Mouse (Mus musculus) cerebellum, postnatal 14 days (tissue): Measurements from ENCODE around the gene Fbxl18.

Experiments
- DNase-seq, 2 experiments: peaks; one replicate each; pipeline ENCODE4 v3.0.0; 2021; ENCODE audit warnings: mixed read lengths in 2 of 2

Gene Fbxl18

GRCm38 (mm10) chr5:142894918-142895613 lies at the start of gene Fbxl18:
TSS of gene Fbxl18 (minus strand) at chr5:142895421.
- DNase-seq = peak; percentile 94 to 95

DNA sequence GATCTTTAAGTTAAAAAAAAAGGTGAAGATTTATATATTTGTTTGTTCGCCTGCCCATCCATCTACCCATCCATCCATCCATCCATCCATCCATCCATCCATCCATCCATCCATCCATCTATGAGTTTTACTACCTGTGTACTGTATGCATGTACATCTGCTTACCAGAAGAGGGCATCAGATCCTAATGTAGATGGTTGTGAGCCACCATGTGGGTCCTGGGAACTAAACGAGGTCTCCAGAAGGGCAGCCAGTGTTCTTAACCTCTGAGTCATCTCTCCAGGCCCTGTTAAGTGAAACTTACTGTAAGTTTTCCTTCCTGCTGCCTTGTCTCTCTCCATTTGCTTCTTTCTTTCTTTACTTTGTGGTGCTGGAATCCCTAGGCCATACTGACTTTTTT lies 45.2 kb upstream of the Fbxl18 start:
- no peak for DNase-seq

GRCm38 (mm10) chr5:142937956-142938727 lies 42.9 kb upstream of the Fbxl18 start:
- DNase-seq = no peak

DNA sequence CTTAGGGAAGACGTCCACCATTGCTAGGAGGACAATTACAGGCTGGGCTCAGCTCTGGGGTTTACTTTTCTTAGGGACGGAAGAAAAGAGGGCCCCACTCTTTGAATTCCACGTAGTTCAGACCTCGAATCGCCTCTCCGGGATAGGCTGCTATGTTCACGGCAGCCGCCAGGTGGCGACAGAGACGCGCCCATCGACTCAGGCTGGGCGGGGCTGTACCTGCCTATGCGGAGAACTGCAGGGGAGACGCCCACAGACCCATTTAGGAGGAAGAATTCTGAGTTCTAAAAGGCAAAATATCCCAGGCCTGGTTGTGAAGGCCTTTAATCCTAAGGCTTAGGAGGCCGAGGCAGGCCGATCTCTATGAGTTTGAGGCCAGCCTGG lies 41.1 kb upstream of the Fbxl18 start:
- DNase-seq = peak; percentile 89 to 90

- peak; percentile 77 to 80 for DNase-seq
Measured at GRCm38 (mm10) chr5:142935642-142936335, 40.6 kb upstream of the Fbxl18 start.

- peak in 1 of 2 experiments; percentile 40 for DNase-seq
Measured at GRCm38 (mm10) chr5:142932731-142933130, 37.5 kb upstream of the Fbxl18 start.

DNA sequence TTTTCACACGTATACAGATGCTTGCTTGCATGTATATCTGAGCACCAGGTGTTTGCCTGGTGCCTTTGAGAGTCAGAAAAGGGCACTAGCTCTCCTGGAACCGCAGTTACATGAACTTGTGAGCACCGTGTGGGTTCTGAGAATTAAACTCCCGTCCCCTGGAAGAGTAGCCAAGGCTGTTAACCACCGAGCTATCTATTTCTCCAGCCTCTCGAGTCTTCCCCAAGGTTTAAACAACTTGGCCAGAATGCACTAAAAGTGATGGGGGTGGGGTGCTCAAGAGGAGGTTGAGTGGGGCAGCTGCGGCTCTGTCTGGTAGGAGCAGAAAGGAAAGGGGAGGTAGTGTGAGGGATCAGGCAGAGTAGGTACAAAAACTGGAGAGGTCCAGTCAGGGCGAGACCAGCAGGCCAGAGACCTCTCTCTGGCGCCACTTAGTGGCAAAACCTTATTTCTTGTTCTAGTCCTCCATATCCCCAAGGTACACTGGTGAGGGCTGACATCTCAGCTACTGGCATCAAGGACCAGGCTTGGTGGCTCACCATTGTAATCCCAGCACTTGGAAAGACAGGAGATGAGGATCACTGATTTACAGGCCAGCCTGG lies 37.0 kb upstream of the Fbxl18 start:
- DNase-seq = peak; percentile 84 to 86

- no peak for DNase-seq
Measured at GRCm38 (mm10) chr5:142931241-142931745, 36.1 kb upstream of the Fbxl18 start.

DNA sequence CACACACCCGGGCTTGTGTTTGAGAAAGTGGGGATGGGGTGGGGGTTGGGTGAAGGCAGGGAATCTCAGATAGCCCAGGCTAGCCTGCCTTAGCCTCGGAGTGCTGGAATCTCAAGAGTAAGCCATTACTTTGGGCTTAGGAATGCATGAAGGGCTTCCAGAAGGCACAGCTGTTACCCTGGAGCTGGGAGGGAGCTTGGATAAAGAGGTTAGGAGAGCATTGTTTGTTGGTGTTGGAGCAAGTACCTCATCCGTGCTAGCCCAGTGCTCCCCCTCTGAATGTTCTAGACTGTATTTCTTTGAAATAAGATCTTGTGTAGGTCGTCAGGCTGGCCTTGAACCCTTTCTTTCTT lies 34.2 kb upstream of the Fbxl18 start:
- no peak for DNase-seq

DNA sequence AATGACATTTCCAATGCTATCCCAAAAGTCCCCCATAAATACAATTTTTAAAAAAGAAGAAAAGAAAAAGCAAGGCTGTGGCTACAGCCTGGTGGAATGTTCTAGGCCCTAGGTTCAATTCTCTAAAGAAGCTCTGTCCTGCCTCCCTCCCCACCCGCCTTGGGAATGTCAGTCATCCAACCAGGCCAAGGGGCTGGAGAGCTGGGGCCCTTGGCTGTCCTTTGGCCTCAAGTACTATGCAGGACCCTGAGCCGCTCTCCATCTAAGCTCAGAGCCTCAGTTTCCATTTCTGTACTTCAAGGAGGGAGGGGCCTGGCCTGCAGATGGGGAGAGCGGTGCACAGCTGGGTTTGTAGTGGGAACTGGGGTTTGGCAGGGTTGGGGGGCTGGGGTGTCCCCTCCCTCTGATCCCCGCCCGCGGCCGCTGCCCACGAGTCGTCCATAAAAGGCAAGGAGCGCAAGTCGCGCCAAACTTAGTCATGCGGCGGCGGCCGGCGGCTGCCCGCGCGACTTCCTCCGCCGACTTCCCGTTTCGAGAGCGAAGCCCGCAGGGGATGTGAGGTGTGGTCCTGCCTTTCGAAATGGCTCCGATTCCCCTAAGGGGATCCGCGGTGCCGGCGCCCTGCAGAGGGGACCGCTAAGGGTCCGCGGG lies 33.7 kb upstream of the Fbxl18 start:
- DNase-seq = peak in 1 of 2 experiments; percentile 22

GRCm38 (mm10) chr5:142927341-142927930 lies 32.2 kb upstream of the Fbxl18 start:
- no peak for DNase-seq

GRCm38 (mm10) chr5:142926940-142927228 lies 31.7 kb upstream of the Fbxl18 start:
- DNase-seq = no peak

DNA sequence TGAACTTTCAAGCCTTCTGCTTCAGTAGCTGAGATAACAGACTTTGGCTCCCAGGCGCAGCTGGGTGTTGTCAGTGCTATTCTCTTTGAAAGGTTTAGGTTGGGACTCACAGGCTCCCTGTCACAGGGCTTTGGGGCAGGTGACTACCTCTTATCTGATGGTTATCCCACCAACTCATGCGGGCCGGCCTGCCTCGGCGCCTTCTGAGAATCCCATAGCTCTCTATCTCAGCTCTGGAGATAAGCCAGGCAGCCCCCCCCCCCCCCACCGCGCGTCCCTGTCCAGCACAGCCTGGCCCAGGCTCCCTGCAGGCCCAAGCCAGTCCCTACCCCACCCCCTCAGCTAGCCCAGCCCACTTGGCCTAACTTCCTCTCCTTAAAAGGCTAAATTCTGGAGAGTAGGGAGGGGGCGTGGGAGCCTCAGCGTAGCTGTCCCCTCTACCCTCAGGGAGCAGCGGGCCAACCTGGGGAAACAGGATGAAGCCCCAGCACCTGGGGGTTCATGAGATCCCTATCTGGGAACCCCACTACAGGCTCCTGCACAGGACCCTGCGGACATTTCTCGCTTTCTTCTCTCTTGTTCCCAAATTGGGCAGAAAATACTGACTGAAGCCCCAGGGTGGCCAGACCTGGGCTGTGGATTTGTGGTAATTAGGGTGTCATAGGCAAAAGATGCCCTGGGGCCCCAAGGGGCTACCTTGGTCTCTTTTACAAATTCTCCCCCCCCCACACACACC lies 31.2 kb upstream of the Fbxl18 start:
- no peak for DNase-seq

DNA sequence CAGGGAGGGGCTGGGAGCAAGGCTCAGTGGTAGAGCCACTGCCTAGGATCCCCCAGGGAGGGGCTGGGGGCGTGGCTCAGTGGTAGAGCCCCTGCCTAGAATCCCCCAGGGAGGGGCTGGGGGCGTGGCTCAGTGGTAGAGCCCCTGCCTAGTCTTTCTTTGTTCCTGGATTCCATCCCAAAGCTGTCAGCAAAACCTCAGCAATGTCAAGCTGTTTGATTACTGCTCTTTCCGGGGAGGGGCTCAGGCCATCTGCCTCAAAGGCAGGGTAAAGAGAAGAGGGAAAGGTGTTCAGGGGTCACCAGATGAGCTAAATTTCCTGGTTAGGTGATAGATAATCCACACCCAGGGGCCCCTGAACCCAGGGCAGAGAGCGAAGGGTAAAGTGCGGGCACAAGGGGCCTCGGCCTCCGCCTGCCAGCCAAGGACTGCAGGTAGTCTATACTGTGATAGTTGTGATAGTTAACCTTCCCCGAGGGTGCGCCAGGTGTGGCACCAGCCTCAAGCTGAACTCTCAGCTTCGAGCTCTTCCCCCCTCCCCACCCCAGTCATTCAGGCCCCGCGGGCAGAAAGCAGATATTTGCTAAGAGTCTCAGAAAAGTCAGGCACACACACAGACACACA lies 29.2 kb upstream of the Fbxl18 start:
- DNase-seq = no peak

DNA sequence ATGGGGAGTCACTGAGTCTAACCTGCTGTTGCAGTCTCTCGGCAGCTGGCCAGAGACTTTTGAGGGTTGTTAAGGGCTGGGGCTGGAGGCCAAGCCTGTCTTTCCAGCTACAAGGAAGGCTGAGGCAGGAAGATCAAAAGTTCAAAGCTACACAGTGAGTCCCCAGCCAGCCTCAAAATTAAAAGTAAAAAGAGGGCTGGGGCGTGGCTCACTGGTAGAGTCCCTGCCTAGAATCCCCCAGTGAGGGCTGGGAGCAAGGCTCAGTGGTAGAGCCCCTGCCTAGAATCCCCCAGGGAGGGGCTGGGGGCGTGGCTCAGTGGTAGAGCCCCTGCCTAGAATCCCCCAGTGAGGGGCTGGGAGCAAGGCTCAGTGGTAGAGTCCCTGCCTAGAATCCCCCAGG lies 28.6 kb upstream of the Fbxl18 start:
- no peak for DNase-seq

DNA sequence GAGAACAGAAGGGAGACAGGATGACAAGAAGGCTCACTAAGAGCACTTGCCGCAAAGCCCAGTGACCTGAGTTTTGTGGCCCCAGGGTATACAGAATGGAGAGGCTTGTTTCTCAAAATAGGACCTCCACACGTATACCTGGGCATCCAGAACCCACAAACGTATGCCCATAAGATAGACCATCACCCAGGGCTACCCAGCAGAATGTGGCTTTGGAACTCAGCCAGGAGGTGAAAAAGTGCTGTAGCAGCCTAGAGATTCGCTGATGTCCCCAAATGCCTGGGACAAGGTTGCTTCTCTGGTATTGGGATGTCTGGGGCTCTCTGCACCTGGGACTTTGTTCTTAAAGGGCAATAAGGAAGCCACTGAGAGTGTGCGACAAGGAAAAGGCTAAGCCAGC lies 27.0 kb upstream of the Fbxl18 start:
- DNase-seq = no peak

DNA sequence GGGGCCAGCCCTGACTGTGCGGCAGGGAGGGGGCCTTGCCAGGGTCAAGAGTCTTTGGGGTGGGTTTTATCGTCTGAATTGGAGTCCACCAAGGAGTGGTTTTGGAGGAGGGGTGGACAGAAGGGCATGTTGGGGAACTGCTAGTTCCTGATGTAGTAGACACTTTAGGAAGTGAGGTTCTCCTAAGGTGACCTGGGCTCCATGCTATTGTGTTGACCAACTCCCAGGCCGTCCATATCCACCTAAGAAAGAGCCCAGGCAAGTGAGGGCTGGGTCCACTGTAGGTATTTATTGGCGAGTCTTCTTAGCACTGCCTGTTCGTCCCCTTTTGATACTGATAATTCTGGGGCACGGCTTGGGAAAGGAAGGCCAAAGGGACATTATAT lies 25.8 kb upstream of the Fbxl18 start:
- DNase-seq = no peak

DNA sequence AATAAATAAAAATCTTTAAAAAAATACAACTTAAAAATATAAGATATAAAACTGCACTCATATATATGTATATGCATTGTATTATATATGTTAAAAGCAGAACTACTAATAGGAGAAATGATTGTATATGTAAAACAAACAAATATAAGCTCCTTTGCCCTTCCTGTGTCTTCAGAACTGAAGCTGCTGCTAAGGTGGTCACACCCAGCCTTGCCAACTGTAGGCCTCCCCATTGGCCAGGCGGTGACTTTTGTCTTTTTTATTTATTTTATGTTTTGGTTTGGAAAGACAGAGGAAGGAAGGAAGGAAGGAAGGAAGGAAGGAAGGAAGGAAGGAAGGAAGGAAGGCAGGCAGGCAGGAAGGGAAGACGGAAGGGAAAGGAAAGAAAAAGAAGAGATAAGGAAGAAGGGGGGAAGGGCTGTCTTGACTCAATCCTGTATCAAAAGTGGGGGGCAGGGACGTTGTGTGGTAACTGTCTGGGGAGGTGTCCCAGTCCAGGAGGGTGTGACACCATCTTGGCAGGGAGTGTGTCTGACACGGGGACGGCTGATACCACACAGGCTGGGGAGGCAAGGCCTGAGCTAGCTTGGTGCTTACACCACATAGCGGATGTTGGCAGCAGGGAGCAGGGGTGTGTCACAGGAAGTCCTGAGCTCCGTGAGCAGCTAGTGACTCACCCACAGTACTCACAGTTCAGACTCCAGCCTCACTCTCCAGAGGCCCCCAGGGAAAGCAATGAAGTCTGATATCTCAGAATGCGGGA lies 25.3 kb upstream of the Fbxl18 start:
- no peak for DNase-seq

DNA sequence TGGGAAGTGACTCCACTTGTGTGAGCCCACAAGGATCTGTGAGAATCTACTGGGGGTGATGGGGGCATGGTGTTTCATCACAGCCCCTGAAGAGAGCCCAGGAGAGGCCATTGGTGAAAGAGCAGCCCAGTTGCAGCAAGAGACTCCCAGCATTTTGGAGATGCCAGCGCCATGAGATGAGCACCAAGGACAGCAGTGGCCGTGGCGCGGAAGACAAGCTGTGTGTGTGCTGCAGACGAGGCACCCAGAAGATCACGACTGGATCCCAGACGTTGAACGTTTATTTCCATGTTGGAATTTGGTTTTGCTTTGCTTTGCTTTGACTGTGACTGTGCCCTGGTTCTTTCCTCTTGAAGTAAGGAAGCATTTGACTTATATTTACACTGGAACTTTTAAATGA lies 22.2 kb upstream of the Fbxl18 start:
- no peak for DNase-seq

DNA sequence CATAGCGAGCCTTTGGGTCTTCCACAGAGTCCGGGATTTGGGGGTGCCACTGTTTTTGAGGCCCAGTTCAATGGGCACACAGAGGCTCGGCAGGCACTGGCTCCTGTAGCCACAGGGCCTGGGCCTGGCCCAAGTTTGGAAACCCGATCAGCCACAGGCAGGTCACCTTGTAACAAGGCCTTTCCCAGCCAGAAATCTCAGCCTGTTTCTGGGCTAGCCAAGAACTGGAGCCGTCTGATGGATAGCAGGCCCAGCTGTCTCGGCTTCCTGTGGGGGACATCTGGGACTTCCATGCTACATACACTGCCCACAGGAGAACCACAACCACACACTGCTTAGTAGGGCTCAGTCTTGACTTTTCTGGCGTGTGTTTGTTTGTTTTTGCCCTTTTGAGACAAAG lies 21.4 kb upstream of the Fbxl18 start:
- DNase-seq = peak in 1 of 2 experiments; percentile 39

DNA sequence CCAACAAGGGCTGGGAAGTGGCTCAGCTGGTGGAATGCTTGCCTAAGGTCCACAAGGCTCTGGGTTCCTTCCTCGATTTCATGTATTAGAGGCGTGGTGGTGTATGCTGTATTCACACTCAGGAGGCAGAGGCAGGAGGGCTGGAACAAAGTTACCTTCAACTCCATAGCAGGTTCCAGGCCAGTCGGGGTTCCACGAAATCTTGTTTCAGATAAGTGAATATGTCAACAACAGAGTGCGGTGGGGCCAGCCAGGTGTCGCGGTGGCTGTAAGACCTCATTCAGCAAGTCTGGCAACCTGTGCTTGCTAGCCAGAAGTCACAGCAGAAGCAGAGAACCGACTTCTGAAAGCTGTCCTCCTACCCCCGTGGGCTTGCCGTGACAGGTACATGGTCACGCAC lies 20.0 kb upstream of the Fbxl18 start:
- no peak for DNase-seq
